Mouse (Mus musculus): Measurements from ENCODE around the gene Ncaph. TPM values are rescaled to one million over a fixed set of nuclear protein-coding genes. Genes with fewer than 3 reads are reported as not detected.
"Not testable (repeated sequence)": the region's sequence is repeated elsewhere in the genome, so short reads cannot be mapped to it uniquely, and the experiment has no call there.

The Ncaph gene
- total and polyA plus RNA-seq, 3 experiments: 19.4 to 122 (median 103) TPM

- ATAC-seq (ENCODE audit: extremely low read depth, insufficient number of reproducible peaks, low FRiP score, poor library complexity, severe bottlenecking) (no peak), DNase-seq (ENCODE audit: low spot score) (no peak)
- TF ChIP-seq CTCF (IDR thresholded peaks at IDR 0.05; ENCODE audit: low read depth, low read length): no peak
- no peak for TF ChIP-seq POLR2AphosphoS5 (IDR thresholded peaks at IDR 0.05; ENCODE audit: insufficient replicate concordance, low read depth, low read length)
- TF ChIP-seq TAL1 (conservative IDR thresholded peaks at IDR 0.05; ENCODE audit: low read depth, low read length): no peak
- no peak for TF ChIP-seq GATA1 (IDR thresholded peaks at IDR 0.05; ENCODE audit: borderline replicate concordance, low read length)
- TF ChIP-seq GATA2 (IDR thresholded peaks at IDR 0.05; ENCODE audit: borderline replicate concordance, low read depth, low read length): no peak
- Histone ChIP-seq H3K4me1 (ENCODE audit: insufficient read depth, low read depth, low read length) (no peaks in the 10 kb centered on the region), H3K9me3 (replicated peaks) (peaks cover 8% of the 10 kb centered on the region), H3K4me3 (ENCODE audit: low read depth, low read length) (no peak overlapping the region), H3K36me3 (replicated peaks) (peaks cover 94% of the 10 kb centered on the region), H3K27me3 (ENCODE audit: insufficient read depth, low read length) (no peaks in the 10 kb centered on the region)
Measured at GRCm38 (mm10) chr2:127108986-127109385, 24.8 kb downstream of the Ncaph start.

- ATAC-seq (ENCODE audit: extremely low read depth, insufficient number of reproducible peaks, low FRiP score, poor library complexity, severe bottlenecking): no peak
- no peaks in the 10 kb centered on the region for H3K9me3 ChIP-seq (replicated peaks)
- H3K27me3 ChIP-seq (ENCODE audit: insufficient read depth, low read length): no peaks in the 10 kb centered on the region
- peaks cover 45% of the 10 kb centered on the region for H3K36me3 ChIP-seq (replicated peaks)
- H3K4me1 ChIP-seq (ENCODE audit: insufficient read depth, low read depth, low read length): peaks cover 3% of the 10 kb centered on the region; the same call in 1 of the 2 replicates
- TF ChIP-seq GATA2 (IDR thresholded peaks at IDR 0.05; ENCODE audit: borderline replicate concordance, low read depth, low read length): no peak
- TF ChIP-seq CTCF (IDR thresholded peaks at IDR 0.05; ENCODE audit: low read depth, low read length): no peak
- TF ChIP-seq GATA1 (IDR thresholded peaks at IDR 0.05; ENCODE audit: borderline replicate concordance, low read length): no peak
- TF ChIP-seq POLR2AphosphoS5 (IDR thresholded peaks at IDR 0.05; ENCODE audit: insufficient replicate concordance, low read depth, low read length): no peak
- TF ChIP-seq TAL1 (conservative IDR thresholded peaks at IDR 0.05; ENCODE audit: low read depth, low read length): no peak
- no peak for DNase-seq (ENCODE audit: low spot score)
- H3K4me3 ChIP-seq (ENCODE audit: low read depth, low read length): no peak overlapping the region
Measured at GRCm38 (mm10) chr2:127092000-127092399, 41.8 kb downstream of the Ncaph start.

DNA sequence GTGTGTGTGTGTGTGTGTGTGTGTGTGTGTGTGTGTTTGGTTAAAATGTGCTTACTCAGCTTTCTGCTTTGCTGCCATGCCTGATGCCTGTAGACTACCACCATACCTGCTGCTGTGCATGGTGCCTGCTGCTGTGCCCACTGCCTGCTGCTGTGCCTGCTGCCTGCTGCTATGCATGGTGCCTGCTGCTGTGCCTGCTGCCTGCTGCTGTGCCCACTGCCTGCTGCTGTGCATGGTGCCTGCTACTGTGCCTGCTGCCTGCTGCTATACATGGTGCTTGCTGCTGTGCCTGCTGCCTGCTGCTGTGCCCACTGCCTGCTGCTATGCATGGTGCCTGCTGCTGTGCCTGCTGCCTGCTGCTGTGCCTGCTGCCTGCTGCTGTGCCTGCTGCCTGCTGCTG is 43.6 kb downstream of the Ncaph start:
- not testable (repeated sequence) for H3K27me3 ChIP-seq (ENCODE audit: insufficient read depth, low read length); ATAC-seq (ENCODE audit: extremely low read depth, insufficient number of reproducible peaks, low FRiP score, poor library complexity, severe bottlenecking); DNase-seq (ENCODE audit: low spot score); H3K9me3 ChIP-seq (replicated peaks); H3K4me1 ChIP-seq (ENCODE audit: insufficient read depth, low read depth, low read length)
- Histone ChIP-seq H3K4me3 (ENCODE audit: low read depth, low read length) (peak overlapping the region; percentile 40; the same call in 1 of the 2 replicates), H3K36me3 (replicated peaks) (peaks cover 53% of the 10 kb centered on the region)

- no peak overlapping the region for H3K4me3 ChIP-seq (ENCODE audit: low read depth, low read length)
- DNase-seq (ENCODE audit: low spot score) (no peak), ATAC-seq (ENCODE audit: extremely low read depth, insufficient number of reproducible peaks, low FRiP score, poor library complexity, severe bottlenecking) (no peak)
- TF ChIP-seq CTCF (IDR thresholded peaks at IDR 0.05; ENCODE audit: low read depth, low read length) (no peak), TAL1 (conservative IDR thresholded peaks at IDR 0.05; ENCODE audit: low read depth, low read length) (no peak)
- no peaks in the 10 kb centered on the region for H3K9me3 ChIP-seq (replicated peaks)
- no peaks in the 10 kb centered on the region for H3K27me3 ChIP-seq (ENCODE audit: insufficient read depth, low read length)
- peaks cover 55% of the 10 kb centered on the region for H3K36me3 ChIP-seq (replicated peaks)
- peaks cover 3% of the 10 kb centered on the region; the same call in 1 of the 2 replicates for H3K4me1 ChIP-seq (ENCODE audit: insufficient read depth, low read depth, low read length)
Measured at GRCm38 (mm10) chr2:127086235-127086634, 47.5 kb downstream of the Ncaph start.

DNA sequence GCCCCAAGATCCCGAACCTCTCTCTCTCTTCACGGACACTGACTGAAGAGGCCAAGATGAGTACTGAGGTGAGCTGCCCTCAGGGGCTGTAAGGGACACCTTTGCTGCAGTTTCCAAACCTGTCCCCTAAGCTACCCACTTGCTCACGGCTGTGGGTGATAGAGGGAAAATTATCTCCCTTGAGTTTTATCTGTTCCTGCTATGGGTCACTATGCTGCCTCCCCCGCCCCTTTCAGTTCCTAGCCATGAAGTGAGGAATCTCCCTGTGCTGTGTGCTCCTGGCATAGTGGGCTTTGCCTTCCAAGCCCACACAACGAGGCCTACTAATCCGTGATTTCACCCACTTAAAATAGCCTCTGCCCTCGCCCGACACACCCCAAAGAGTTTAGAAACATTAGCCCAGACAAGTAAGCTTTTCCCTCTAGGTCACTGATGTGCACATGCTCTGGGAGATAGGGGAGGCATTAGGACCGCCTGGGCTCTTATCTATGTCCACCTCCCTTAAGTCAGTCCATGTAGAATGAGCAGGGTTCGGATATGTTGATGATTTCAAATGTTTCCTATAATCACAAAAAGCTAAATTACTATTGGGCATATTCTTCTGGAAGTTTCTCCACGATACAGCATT is 53.0 kb downstream of the Ncaph start:
- H3K4me1 ChIP-seq (ENCODE audit: insufficient read depth, low read depth, low read length): peaks cover 15% of the 10 kb centered on the region
- no peaks in the 10 kb centered on the region for H3K27me3 ChIP-seq (ENCODE audit: insufficient read depth, low read length)
- H3K9me3 ChIP-seq (replicated peaks): no peaks in the 10 kb centered on the region
- no peak overlapping the region for H3K4me3 ChIP-seq (ENCODE audit: low read depth, low read length)
- H3K36me3 ChIP-seq (replicated peaks): peaks cover 40% of the 10 kb centered on the region
- ATAC-seq (ENCODE audit: extremely low read depth, insufficient number of reproducible peaks, low FRiP score, poor library complexity, severe bottlenecking) (no peak), DNase-seq (ENCODE audit: low spot score) (no peak)
- no peak for TF ChIP-seq TAL1 (conservative IDR thresholded peaks at IDR 0.05; ENCODE audit: low read depth, low read length)
- no peak for TF ChIP-seq POLR2AphosphoS5 (IDR thresholded peaks at IDR 0.05; ENCODE audit: insufficient replicate concordance, low read depth, low read length)

GRCm38 (mm10) chr2:127079881-127080590 is 53.7 kb downstream of the Ncaph start:
- DNase-seq (ENCODE audit: low spot score): no peak
- peaks cover 15% of the 10 kb centered on the region for H3K4me1 ChIP-seq (ENCODE audit: insufficient read depth, low read depth, low read length)
- no peak for ATAC-seq (ENCODE audit: extremely low read depth, insufficient number of reproducible peaks, low FRiP score, poor library complexity, severe bottlenecking)
- no peak for TF ChIP-seq CTCF (IDR thresholded peaks at IDR 0.05; ENCODE audit: low read depth, low read length)
- TF ChIP-seq TAL1 (conservative IDR thresholded peaks at IDR 0.05; ENCODE audit: low read depth, low read length): no peak
- no peak for TF ChIP-seq GATA1 (IDR thresholded peaks at IDR 0.05; ENCODE audit: borderline replicate concordance, low read length)
- no peak for TF ChIP-seq GATA2 (IDR thresholded peaks at IDR 0.05; ENCODE audit: borderline replicate concordance, low read depth, low read length)
- TF ChIP-seq POLR2AphosphoS5 (IDR thresholded peaks at IDR 0.05; ENCODE audit: insufficient replicate concordance, low read depth, low read length): no peak
- no peaks in the 10 kb centered on the region for H3K9me3 ChIP-seq (replicated peaks)
- H3K27me3 ChIP-seq (ENCODE audit: insufficient read depth, low read length): no peaks in the 10 kb centered on the region
- peaks cover 35% of the 10 kb centered on the region for H3K36me3 ChIP-seq (replicated peaks)
- H3K4me3 ChIP-seq (ENCODE audit: low read depth, low read length): no peak overlapping the region

- peaks cover 15% of the 10 kb centered on the region for H3K4me1 ChIP-seq (ENCODE audit: insufficient read depth, low read depth, low read length)
- not testable (repeated sequence) for DNase-seq (ENCODE audit: low spot score)
Measured at GRCm38 (mm10) chr2:127079066-127079465, 54.7 kb downstream of the Ncaph start.

More at GRCm38 (mm10) chr2:127079066-127079465, 54.7 kb downstream of the Ncaph start:
- H3K27me3 ChIP-seq (ENCODE audit: insufficient read depth, low read length); ATAC-seq (ENCODE audit: extremely low read depth, insufficient number of reproducible peaks, low FRiP score, poor library complexity, severe bottlenecking); H3K9me3 ChIP-seq (replicated peaks); H3K4me3 ChIP-seq (ENCODE audit: low read depth, low read length): not testable (repeated sequence)
- H3K36me3 ChIP-seq (replicated peaks): peaks cover 29% of the 10 kb centered on the region
